Mouse (Mus musculus) Patski (cell line): ENCODE results near the gene Atp6v0a1. TPM values are rescaled to one million over a fixed set of nuclear protein-coding genes. Genes with fewer than 3 reads are reported as not detected.

Experiments used
- ATAC-seq: fragments of 100-300 bp; one replicate; pipeline ENCODE4 v1.8.0; 2021
- CTCF ChIA-PET: fragments of 350-600 bp; sonication (Branson Sonifier 250); formaldehyde crosslinking; loops from one replicate; lab custom pipeline; 2022; ENCODE audit warnings: inconsistent platforms; lab: Charles Lee
- POLR2A ChIA-PET: fragments of 350-600 bp; sonication (Branson Sonifier 250); formaldehyde crosslinking; loops from one replicate; lab custom pipeline; 2022; ENCODE audit warnings: antibody characterized with exemption, inconsistent platforms; lab: Charles Lee
- DNase-seq: peaks from one replicate; pipeline ENCODE4 v3.0.0-alpha.2; 2011; ENCODE audit warnings: low read depth, low spot score
- H3K27me3 ChIP-seq: fragments of 371-371 bp; one replicate; pipeline ENCODE4 v1.5.1; 2021
- CTCF ChIP-seq: fragments of 100-300 bp; IDR thresholded peaks from one replicate; pipeline ENCODE4 v1.5.1; 2021
- in situ Hi-C: fragments of 300-500 bp; cut with MboI; formaldehyde crosslinking; loops from 3 replicates; pipeline ENCODE4 v1.11.1; 2018; ENCODE audit warnings: low pct_unique_long_range_greater_than_20kb, mixed read lengths
- polyA plus RNA-seq: library from polyadenylated mRNA; unstranded; gene quantifications from one replicate; pipeline ENCODE4 v1.2.3, GENCODE M21; 2021

Gene Atp6v0a1
- 141 TPM for polyA plus RNA-seq

GRCm38 (mm10) chr11:101009046-101009887, at the start of gene Atp6v0a1:
Gene Atp6v0a1 (plus strand): TSS chr11:101009452.
- DNase-seq (peak; percentile 75), ATAC-seq (peak; percentile 83)
- TF ChIP-seq CTCF: no peak
- in situ Hi-C loops: no loop called here
- POLR2A ChIA-PET: interaction anchor here (0.7 to 2.1 kb wide), 9 partner anchors 11 to 235 kb away, joined by 3 to 8 read pairs (median 4); no protein-coding TSS in a partner anchor
- H3K27me3 ChIP-seq: no peaks in the 10 kb centered on the region
- CTCF ChIA-PET: interaction anchor here (0.6 to 1.8 kb wide), 6 partner anchors 8 to 58 kb away, joined by 3 to 7 read pairs (median 4); no protein-coding TSS in a partner anchor

- DNase-seq (no peak), ATAC-seq (no peak)
- in situ Hi-C loops: loop anchor here (5.0 to 10.0 kb wide), 3 partner anchors 67 to 245 kb away; partner anchors contain the start of genes Hspb9 and Kat2a
- no peaks in the 10 kb centered on the region for H3K27me3 ChIP-seq
- POLR2A ChIA-PET: no interaction called here
- CTCF ChIA-PET: interaction anchor here (0.9 to 3.6 kb wide), 5 partner anchors 9 to 65 kb away, joined by 3 to 13 read pairs (median 3); no protein-coding TSS in a partner anchor
- no peak for TF ChIP-seq CTCF
Measured at GRCm38 (mm10) chr11:100959464-100959810, 49.8 kb upstream of the Atp6v0a1 start.

GRCm38 (mm10) chr11:100959826-100960225, 49.4 kb upstream of the Atp6v0a1 start:
- no peak for ATAC-seq
- CTCF ChIA-PET: interaction anchor here (1.1 to 3.6 kb wide), 3 partner anchors 9 to 66 kb away, joined by 3 to 13 read pairs (median 5); no protein-coding TSS in a partner anchor
- H3K27me3 ChIP-seq: no peaks in the 10 kb centered on the region
- TF ChIP-seq CTCF: no peak
- DNase-seq: no peak
- POLR2A ChIA-PET: no interaction called here
- in situ Hi-C loops: loop anchor here (5.0 to 10.0 kb wide), 3 partner anchors 68 to 245 kb away; partner anchors contain the start of genes Hspb9 and Kat2a

GRCm38 (mm10) chr11:100960540-100960939, 48.7 kb upstream of the Atp6v0a1 start:
- in situ Hi-C loops: no loop called here
- ATAC-seq (peak; percentile 28), DNase-seq (no peak)
- ChIA-PET POLR2A (interaction anchor here (0.6 to 0.7 kb wide), 2 partner anchors 60 to 120 kb away, joined by 3 read pairs; no protein-coding TSS in a partner anchor), CTCF (interaction anchor here (1.1 to 1.7 kb wide), 2 partner anchors 10 to 66 kb away, joined by 3 to 5 read pairs; no protein-coding TSS in a partner anchor)
- TF ChIP-seq CTCF: no peak
- no peaks in the 10 kb centered on the region for H3K27me3 ChIP-seq

GRCm38 (mm10) chr11:100962371-100962911, 46.8 kb upstream of the Atp6v0a1 start:
- POLR2A ChIA-PET: interaction anchor here (0.8 kb wide), 1 partner anchor 98 kb away, joined by 3 read pairs; no protein-coding TSS in a partner anchor
- CTCF ChIA-PET: interaction anchor here (1.1 to 1.5 kb wide), 2 partner anchors 9 to 105 kb away, joined by 3 to 4 read pairs; partner anchors contain the start of gene Cavin1
- DNase-seq (no peak), ATAC-seq (peak; percentile 76)
- in situ Hi-C loops: no loop called here
- TF ChIP-seq CTCF: no peak
- H3K27me3 ChIP-seq: no peaks in the 10 kb centered on the region

GRCm38 (mm10) chr11:100963647-100964046, 45.6 kb upstream of the Atp6v0a1 start:
- H3K27me3 ChIP-seq: no peaks in the 10 kb centered on the region
- DNase-seq: no peak
- no peak for ATAC-seq
- in situ Hi-C loops: no loop called here
- ChIA-PET CTCF (no interaction called here), POLR2A (no interaction called here)
- no peak for TF ChIP-seq CTCF

- no peaks in the 10 kb centered on the region for H3K27me3 ChIP-seq
- no peak for TF ChIP-seq CTCF
- ChIA-PET CTCF (no interaction called here), POLR2A (no interaction called here)
- no peak for ATAC-seq
- in situ Hi-C loops: no loop called here
- no peak for DNase-seq
Measured at GRCm38 (mm10) chr11:100964180-100964579, 45.1 kb upstream of the Atp6v0a1 start.

- ChIA-PET POLR2A (interaction anchor here (0.7 to 0.8 kb wide), 2 partner anchors 115 to 129 kb away, joined by 3 to 4 read pairs; no protein-coding TSS in a partner anchor), CTCF (no interaction called here)
- ATAC-seq (no peak), DNase-seq (no peak)
- no peaks in the 10 kb centered on the region for H3K27me3 ChIP-seq
- in situ Hi-C loops: no loop called here
- no peak for TF ChIP-seq CTCF
Measured at GRCm38 (mm10) chr11:100964901-100965542, 44.2 kb upstream of the Atp6v0a1 start.

- in situ Hi-C loops: no loop called here
- POLR2A ChIA-PET: interaction anchor here (0.8 kb wide), 1 partner anchor 116 kb away, joined by 3 read pairs; no protein-coding TSS in a partner anchor
- H3K27me3 ChIP-seq: no peaks in the 10 kb centered on the region
- no peak for ATAC-seq
- CTCF ChIA-PET: no interaction called here
- TF ChIP-seq CTCF: no peak
- no peak for DNase-seq
Measured at GRCm38 (mm10) chr11:100965760-100966159, 43.5 kb upstream of the Atp6v0a1 start.

- POLR2A ChIA-PET: interaction anchor here (0.5 kb wide), 1 partner anchor 33 kb away, joined by 5 read pairs; no protein-coding TSS in a partner anchor
- no peaks in the 10 kb centered on the region for H3K27me3 ChIP-seq
- DNase-seq (no peak), ATAC-seq (no peak)
- TF ChIP-seq CTCF: no peak
- in situ Hi-C loops: no loop called here
- CTCF ChIA-PET: interaction anchor here (1.1 to 1.5 kb wide), 2 partner anchors 10 to 87 kb away, joined by 3 to 5 read pairs; no protein-coding TSS in a partner anchor
Measured at GRCm38 (mm10) chr11:100967376-100967775, 41.9 kb upstream of the Atp6v0a1 start.
